Mouse (Mus musculus) lung, adult 2 months (tissue): ENCODE data around the gene Rapgef6. TPM values are rescaled to one million over a fixed set of nuclear protein-coding genes. Genes with fewer than 3 reads are reported as not detected.

Experiments
- DNase-seq: peaks from one replicate; pipeline ENCODE4 v3.0.0; 2022
- H3K4me1 ChIP-seq: fragments of 200-500 bp; 2 replicates; pipeline ENCODE4 v1.6.1; 2011; ENCODE audit warnings: low read length; ENCODE audit not compliant: control insufficient read depth, insufficient read depth
- H3K4me3 ChIP-seq: fragments of 200-500 bp; replicated peaks from 2 replicates; pipeline ENCODE3; 2011; ENCODE audit warnings: low read depth, mild to moderate bottlenecking, control low read depth, low read length; ENCODE audit errors: extremely low read depth
- CTCF ChIP-seq: fragments of 200-500 bp; IDR thresholded peaks from 2 replicates; pipeline ENCODE4 v1.5.1; 2011; ENCODE audit warnings: mild to moderate bottlenecking, low read length, control low read depth; ENCODE audit not compliant: insufficient read depth
- POLR2A ChIP-seq: fragments of 200-500 bp; IDR thresholded peaks from 2 replicates; pipeline ENCODE4 v1.6.1; 2011; ENCODE audit warnings: low read depth, mild to moderate bottlenecking, control low read depth, low read length, borderline replicate concordance; ENCODE audit errors: extremely low read depth
- WGBS: fragments of 180-500 bp; shearing (Covaris S2); methylation state at CpG from one replicate; pipeline ENCODE4 v1.1.7; 2018; 5-methylcytosine and 5-hydroxymethylcytosine counted together
- polyA plus RNA-seq: library from polyadenylated mRNA; depleted of rRNA; stranded (reverse); fragments of >200 nt; gene quantifications from 2 replicates; pipeline ENCODE4 v1.2.3, GENCODE M21; 2012

The Rapgef6 gene
- polyA plus RNA-seq, 1 experiment, result 31.3 TPM

DNA sequence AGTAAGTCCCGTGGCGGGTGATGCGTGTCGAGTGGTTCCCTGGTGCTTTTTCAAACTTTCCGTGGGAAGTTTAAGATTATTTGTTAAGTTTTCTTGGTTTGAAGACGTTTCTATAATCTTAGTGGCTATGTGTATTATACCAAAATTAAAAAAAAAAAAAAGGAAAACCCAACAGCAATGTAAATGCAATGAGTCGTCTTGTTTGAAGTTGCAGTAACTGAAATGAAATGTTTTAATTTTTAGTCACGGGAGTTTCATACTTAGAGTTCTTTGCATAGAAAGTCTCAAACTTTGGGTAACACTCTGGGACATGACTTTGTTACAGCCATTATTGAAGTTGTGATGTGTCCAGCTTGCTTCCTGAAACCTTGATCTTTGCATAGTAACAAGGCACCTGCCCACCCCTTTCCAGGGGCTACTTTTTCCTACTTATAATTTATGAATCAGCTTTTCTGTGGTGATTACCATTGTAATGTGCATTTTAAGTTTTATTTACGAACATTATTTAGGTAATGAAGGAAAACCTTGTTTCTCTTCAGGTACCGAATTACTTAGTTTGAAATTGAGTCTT lies 869 bp downstream of the Rapgef6 start:
- DNase-seq, result no peak
- Histone ChIP-seq H3K4me3 (peak overlapping the region; percentile 85), H3K4me1 (peaks cover 16% of the 10 kb centered on the region)
- WGBS, result 10% methylated on average over 10 of the region's 10 CpGs
- TF ChIP-seq POLR2A (no peak), CTCF (no peak)

DNA sequence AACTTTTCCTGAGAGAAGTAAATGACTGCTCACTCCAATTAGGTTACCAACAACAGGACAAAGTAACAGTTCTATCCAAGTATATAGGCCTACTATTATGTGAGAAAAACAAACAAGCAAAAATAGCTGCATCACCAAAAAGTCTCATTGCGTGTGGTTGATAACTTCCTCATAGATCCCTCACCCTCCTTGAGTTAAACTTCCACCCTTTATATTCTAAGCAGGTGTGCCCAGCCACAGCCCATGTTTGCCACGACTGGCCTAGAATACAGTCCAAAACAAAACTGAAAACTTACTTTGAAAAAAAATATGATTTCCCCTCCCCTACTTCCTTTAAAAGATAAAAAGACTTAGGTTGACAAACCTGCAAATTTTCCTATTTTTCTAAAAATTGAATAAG lies 5.4 kb downstream of the Rapgef6 start:
- peaks cover 28% of the 10 kb centered on the region for H3K4me1 ChIP-seq
- DNase-seq, result no peak
- TF ChIP-seq POLR2A (no peak), CTCF (no peak)
- 46% methylated on average over 2 of the region's 2 CpGs for WGBS
- H3K4me3 ChIP-seq, result no peak overlapping the region

GRCm38 (mm10) chr11:54530391-54530790 lies 7.7 kb downstream of the Rapgef6 start:
- peak; percentile 46 for DNase-seq
- peaks cover 21% of the 10 kb centered on the region for H3K4me1 ChIP-seq
- H3K4me3 ChIP-seq, result no peak overlapping the region
- WGBS, result 7% methylated on average over 1 of the region's 1 CpGs
- TF ChIP-seq CTCF (no peak), POLR2A (no peak)

DNA sequence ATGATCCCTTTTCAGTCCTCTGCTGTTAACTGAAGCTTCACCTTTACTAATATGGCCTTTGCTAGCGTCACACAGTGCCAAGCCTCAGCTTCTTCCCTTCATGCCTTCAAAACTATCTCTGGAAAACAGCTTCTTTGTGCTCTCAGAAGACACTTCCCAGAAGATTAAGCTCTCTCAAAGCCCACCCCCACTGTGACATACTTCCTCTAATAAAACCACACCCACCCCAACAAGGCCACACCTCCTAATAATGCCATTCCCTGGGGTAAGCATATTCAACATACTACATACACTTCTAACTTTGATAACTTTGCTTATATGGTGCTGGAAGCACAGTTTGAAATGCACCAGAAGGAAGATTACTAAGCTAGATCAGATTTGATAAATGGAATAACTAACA lies 8.3 kb downstream of the Rapgef6 start:
- Histone ChIP-seq H3K4me1 (peaks cover 21% of the 10 kb centered on the region), H3K4me3 (no peak overlapping the region)
- DNase-seq, result no peak
- TF ChIP-seq CTCF (no peak), POLR2A (no peak)
- 92% methylated on average over 1 of the region's 1 CpGs for WGBS

DNA sequence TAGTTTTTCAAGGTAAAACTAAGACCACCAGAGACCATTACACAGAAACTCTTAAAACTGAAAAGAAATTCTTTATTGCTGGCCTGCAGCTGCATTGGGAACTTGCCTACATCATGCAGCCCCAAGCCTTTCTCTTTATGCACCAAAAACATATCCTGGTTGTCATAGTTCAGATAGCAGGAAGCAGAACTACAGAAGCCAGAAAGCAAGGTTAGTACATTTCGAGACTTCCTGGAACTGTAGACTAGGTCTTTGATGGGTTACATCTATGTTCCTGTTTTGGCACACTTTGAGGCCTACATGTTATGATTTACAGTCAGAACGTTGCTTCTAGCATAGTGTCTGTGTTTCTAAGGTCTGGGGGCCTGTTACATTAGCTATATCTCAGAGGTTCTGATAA lies 11.2 kb downstream of the Rapgef6 start:
- 50% methylated on average over 2 of the region's 2 CpGs for WGBS
- DNase-seq, result no peak
- TF ChIP-seq CTCF (no peak), POLR2A (no peak)
- Histone ChIP-seq H3K4me1 (peaks cover 23% of the 10 kb centered on the region), H3K4me3 (no peak overlapping the region)

DNA sequence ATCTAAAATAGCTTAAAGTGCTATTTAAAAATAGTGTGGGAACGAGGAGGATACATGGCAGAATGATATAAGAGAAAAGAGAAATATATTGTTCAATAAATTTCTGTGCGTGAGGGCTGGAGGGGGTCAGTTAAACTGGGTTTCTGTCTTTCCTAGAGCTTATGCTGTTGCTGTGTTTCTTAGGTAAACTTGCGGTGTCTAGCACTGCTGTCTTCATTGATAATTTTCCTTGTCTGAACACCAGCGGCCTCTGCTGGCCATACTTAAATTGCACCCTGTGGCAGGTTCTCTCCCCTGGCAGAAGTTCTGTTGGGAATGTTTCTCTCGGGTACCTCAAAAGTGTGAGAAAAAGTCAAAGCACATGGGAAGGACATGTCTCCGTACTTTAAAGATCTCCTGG lies 12.2 kb downstream of the Rapgef6 start:
- no peak overlapping the region for H3K4me3 ChIP-seq
- H3K4me1 ChIP-seq, result peaks cover 26% of the 10 kb centered on the region
- 39% methylated on average over 6 of the region's 6 CpGs for WGBS
- TF ChIP-seq CTCF (peak; percentile 74), POLR2A (no peak)
- peak; percentile 84 for DNase-seq

DNA sequence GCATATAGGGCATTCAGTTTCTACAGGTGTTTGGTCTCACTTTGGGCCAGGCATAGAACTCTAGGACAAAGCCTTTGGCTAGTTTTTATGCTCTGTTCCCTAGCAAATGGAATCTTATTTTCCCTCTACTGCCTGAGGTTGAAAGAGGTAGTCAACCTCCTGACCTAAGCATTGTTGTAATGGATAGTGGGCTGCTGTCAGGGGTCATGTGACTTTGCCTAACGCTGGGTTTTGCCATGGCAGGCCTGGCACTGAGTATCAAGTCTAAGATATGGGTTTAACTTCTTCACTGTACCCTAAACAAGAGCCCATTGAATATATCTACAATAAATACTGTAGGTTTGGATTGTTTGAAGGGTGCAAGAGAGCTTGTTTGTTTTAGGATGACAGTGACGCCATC lies 16.4 kb downstream of the Rapgef6 start:
- WGBS, result 43% methylated on average over 2 of the region's 2 CpGs
- H3K4me3 ChIP-seq, result no peak overlapping the region
- TF ChIP-seq POLR2A (no peak), CTCF (no peak)
- H3K4me1 ChIP-seq, result peaks cover 14% of the 10 kb centered on the region
- no peak for DNase-seq

- Histone ChIP-seq H3K4me3 (no peak overlapping the region), H3K4me1 (peaks cover 14% of the 10 kb centered on the region)
- TF ChIP-seq POLR2A, result no peak
- no peak for TF ChIP-seq CTCF
- 62% methylated on average over 2 of the region's 2 CpGs for WGBS
- DNase-seq, result no peak
Measured at GRCm38 (mm10) chr11:54539486-54539885, 16.8 kb downstream of the Rapgef6 start.

DNA sequence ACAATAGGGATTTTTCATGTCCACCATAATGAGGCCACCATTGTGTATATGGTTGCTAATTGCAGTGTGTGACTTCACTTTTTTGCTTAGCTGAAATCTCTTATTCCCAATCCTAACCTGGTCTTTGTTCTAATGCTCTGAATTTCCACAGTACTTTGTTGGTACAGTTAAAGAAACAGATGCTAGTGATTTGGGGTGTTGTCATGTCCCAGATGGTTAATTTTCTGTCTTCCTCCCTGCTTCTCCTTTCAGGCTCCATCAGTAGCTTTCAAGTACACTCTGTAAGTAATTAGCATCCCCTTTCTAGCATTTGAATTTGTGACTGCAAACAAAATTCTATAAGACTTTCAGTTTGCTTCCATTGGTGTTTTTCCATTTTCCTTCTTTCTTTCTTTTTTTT lies 17.7 kb downstream of the Rapgef6 start:
- DNase-seq, result no peak
- TF ChIP-seq CTCF, result no peak
- no peak for TF ChIP-seq POLR2A
- H3K4me3 ChIP-seq, result no peak overlapping the region
- peaks cover 14% of the 10 kb centered on the region for H3K4me1 ChIP-seq

DNA sequence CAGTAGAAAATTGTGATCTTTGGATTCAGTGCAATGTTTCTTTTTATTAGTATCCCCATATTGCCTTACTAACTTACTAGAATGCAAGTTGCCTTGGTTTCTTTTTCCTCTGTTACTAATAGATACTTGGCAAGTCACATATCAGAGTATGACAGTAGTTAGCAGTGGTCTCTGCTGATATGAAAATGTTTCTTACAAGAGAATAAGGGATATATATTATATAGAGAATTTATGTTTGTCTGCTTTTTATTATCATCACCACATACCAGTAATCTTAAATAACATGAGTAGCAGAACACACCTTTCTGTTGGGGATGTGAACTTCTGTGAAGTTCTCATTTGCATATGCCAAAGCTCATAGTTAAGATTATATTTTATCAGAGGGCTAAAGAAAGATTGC lies 19.8 kb downstream of the Rapgef6 start:
- no peak for DNase-seq
- TF ChIP-seq CTCF, result no peak
- no peak for TF ChIP-seq POLR2A

GRCm38 (mm10) chr11:54554970-54555369 lies 32.3 kb downstream of the Rapgef6 start:
- no peaks in the 10 kb centered on the region for H3K4me1 ChIP-seq
- 77% methylated on average over 2 of the region's 2 CpGs for WGBS
- no peak for DNase-seq
- H3K4me3 ChIP-seq, result no peak overlapping the region
- TF ChIP-seq POLR2A, result no peak
- no peak for TF ChIP-seq CTCF

More for the DNA sequence above, 19.8 kb downstream of the Rapgef6 start:
- Histone ChIP-seq H3K4me1 (peaks cover 14% of the 10 kb centered on the region), H3K4me3 (no peak overlapping the region)
